Mouse (Mus musculus) testis, adult 2 months (tissue): Measurements from ENCODE around the gene Phlpp1.

ENCODE experiments used
- CTCF ChIP-seq: fragments of 200-500 bp; IDR thresholded peaks from 2 replicates; pipeline ENCODE4 v1.5.1; 2012; ENCODE audit warnings: low read depth, mild to moderate bottlenecking, inconsistent platforms, low read length, moderate library complexity; ENCODE audit not compliant: control insufficient read depth, insufficient read depth, insufficient replicate concordance
- POLR2A ChIP-seq: fragments of 200-500 bp; IDR thresholded peaks from 2 replicates; pipeline ENCODE4 v1.6.1; 2012; ENCODE audit warnings: low read depth, mild to moderate bottlenecking, inconsistent platforms, low read length, moderate library complexity; ENCODE audit not compliant: control insufficient read depth

GRCm38 (mm10) chr1:106203942-106204341 is 32.4 kb downstream of the Phlpp1 start:
- TF ChIP-seq CTCF, result no peak
- no peak for TF ChIP-seq POLR2A
